Mouse (Mus musculus) MEL (cell line): Measurements from ENCODE around the gene Mrps21. TPM values are rescaled to one million over a fixed set of nuclear protein-coding genes. Genes with fewer than 3 reads are reported as not detected.

Experiments used
- DNase-seq: peaks from one replicate; pipeline ENCODE4 v3.0.0; 2011; ENCODE audit warnings: low read depth, low spot score
- H3K27ac ChIP-seq: 2 replicates; pipeline ENCODE4 v1.5.1; 2012; ENCODE audit warnings: low read depth, mild to moderate bottlenecking, control low read depth, low read length, moderate library complexity; ENCODE audit not compliant: control insufficient read depth
- H3K27me3 ChIP-seq, 2 experiments: fragments of 150-350 bp in 1 of 2; sonication (generic) in 1 of 2; 2 replicates each; pipeline ENCODE4 v1.6.1; 2012; ENCODE audit warnings: low read length in 2 of 2, mild to moderate bottlenecking in 2 of 2, improper control_type of control experiment in 1 of 2, moderate library complexity in 1 of 2; ENCODE audit not compliant: insufficient read depth in 2 of 2, control insufficient read depth in 1 of 2
- H3K36me3 ChIP-seq, 2 experiments: 2 replicates each; pipeline ENCODE4 v1.6.1; 2012 to 2014; ENCODE audit warnings: low read length in 2 of 2, improper control_type of control experiment in 1 of 2, inconsistent platforms in 1 of 2, mild to moderate bottlenecking in 1 of 2; ENCODE audit not compliant: insufficient read depth in 2 of 2, control insufficient read depth in 1 of 2
- H3K4me1 ChIP-seq, 2 experiments: fragments of 150-350 bp in 1 of 2; sonication (generic) in 1 of 2; 2 replicates each; pipeline ENCODE4 v1.6.1; 2012; ENCODE audit warnings: low read length in 2 of 2, improper control_type of control experiment in 1 of 2, mild to moderate bottlenecking in 1 of 2; ENCODE audit not compliant: insufficient read depth in 2 of 2, control insufficient read depth in 1 of 2
- H3K4me3 ChIP-seq, 2 experiments: fragments of 150-350 bp in 1 of 2; sonication (generic) in 1 of 2; 2 replicates each; pipeline ENCODE4 v1.5.1; 2012; ENCODE audit warnings: low read depth in 2 of 2, low read length in 2 of 2, mild to moderate bottlenecking in 2 of 2, moderate library complexity in 2 of 2, control low read depth in 1 of 2, improper control_type of control experiment in 1 of 2; ENCODE audit not compliant: control insufficient read depth in 1 of 2, insufficient read depth in 1 of 2
- H3K79me2 ChIP-seq: 2 replicates; pipeline ENCODE4 v1.6.1; 2012; ENCODE audit warnings: mild to moderate bottlenecking, low read length, moderate library complexity; ENCODE audit not compliant: control insufficient read depth, poor library complexity, insufficient read depth
- H3K9ac ChIP-seq: 2 replicates; pipeline ENCODE4 v1.6.1; 2012; ENCODE audit warnings: low read depth, mild to moderate bottlenecking, control low read depth, low read length, moderate library complexity; ENCODE audit not compliant: control insufficient read depth, poor library complexity, severe bottlenecking
- H3K9me3 ChIP-seq: fragments of 150-350 bp; sonication (generic); replicated peaks from 2 replicates; pipeline ENCODE4 v1.6.1; 2012; ENCODE audit warnings: mild to moderate bottlenecking, low read length, improper control_type of control experiment, moderate library complexity; ENCODE audit not compliant: insufficient read depth
- BHLHE40 ChIP-seq: IDR thresholded peaks from 2 replicates; pipeline ENCODE4 v1.6.1; 2012; ENCODE audit warnings: low read depth, mild to moderate bottlenecking, inconsistent platforms, low read length, improper control_type of control experiment, borderline replicate concordance
- CHD2 ChIP-seq: IDR thresholded peaks from 2 replicates; pipeline ENCODE4 v1.6.1; 2011; ENCODE audit warnings: low read length, improper control_type of control experiment
- CTCF ChIP-seq, 3 experiments: IDR thresholded peaks in 2 of 3; conservative IDR thresholded peaks in 1 of 3; 2 replicates each; pipeline ENCODE4 v1.5.1; 2011 to 2012; ENCODE audit warnings: low read length in 3 of 3, low read depth in 2 of 3, mild to moderate bottlenecking in 2 of 3, improper control_type of control experiment in 1 of 3, inconsistent platforms in 1 of 3, mixed read lengths in 1 of 3, moderate library complexity in 1 of 3; ENCODE audit not compliant: control insufficient read depth in 1 of 3, insufficient read depth in 1 of 3, poor library complexity in 1 of 3, severe bottlenecking in 1 of 3
- E2F4 ChIP-seq: IDR thresholded peaks from 2 replicates; pipeline ENCODE4 v1.6.1; 2011; ENCODE audit warnings: low read depth, low read length, improper control_type of control experiment, borderline replicate concordance
- ELF1 ChIP-seq: IDR thresholded peaks from 2 replicates; pipeline ENCODE4 v1.6.1; 2014; ENCODE audit warnings: low read depth, mild to moderate bottlenecking, inconsistent platforms, low read length, improper control_type of control experiment, moderate library complexity
- ETS1 ChIP-seq: IDR thresholded peaks from 2 replicates; pipeline ENCODE4 v1.6.1; 2012; ENCODE audit warnings: low read depth, mild to moderate bottlenecking, inconsistent platforms, low read length, improper control_type of control experiment, moderate library complexity
- GATA1 ChIP-seq: IDR thresholded peaks from 2 replicates; pipeline ENCODE4 v1.6.1; 2011; ENCODE audit warnings: low read depth, low read length, improper control_type of control experiment
- HCFC1 ChIP-seq: IDR thresholded peaks from 2 replicates; pipeline ENCODE4 v1.6.1; 2012; ENCODE audit warnings: low read depth, mild to moderate bottlenecking, inconsistent platforms, low read length, improper control_type of control experiment, moderate library complexity
- JUND ChIP-seq: IDR thresholded peaks from 2 replicates; pipeline ENCODE4 v1.6.1; 2011; ENCODE audit warnings: low read depth, mild to moderate bottlenecking, improper control_type of control experiment, low read length
- KAT2A ChIP-seq: conservative IDR thresholded peaks from 2 replicates; pipeline ENCODE4 v1.6.1; 2012; ENCODE audit warnings: low read depth, low read length, improper control_type of control experiment, inconsistent platforms
- MAFK ChIP-seq: IDR thresholded peaks from 2 replicates; pipeline ENCODE4 v1.6.1; 2011; ENCODE audit warnings: low read depth, mild to moderate bottlenecking, low read length, improper control_type of control experiment, borderline replicate concordance
- MAX ChIP-seq: IDR thresholded peaks from 2 replicates; pipeline ENCODE4 v1.6.1; 2011; ENCODE audit warnings: low read length, improper control_type of control experiment
- MEF2A ChIP-seq: IDR thresholded peaks from 2 replicates; pipeline ENCODE4 v1.6.1; 2014; ENCODE audit warnings: low read depth, mild to moderate bottlenecking, inconsistent platforms, low read length, improper control_type of control experiment; ENCODE audit not compliant: poor library complexity, insufficient replicate concordance, severe bottlenecking; ENCODE audit errors: extremely low read depth
- MYB ChIP-seq: IDR thresholded peaks from 2 replicates; pipeline ENCODE4 v1.6.1; 2011; ENCODE audit warnings: mild to moderate bottlenecking, low read depth, low read length, improper control_type of control experiment
- MYC ChIP-seq: IDR thresholded peaks from 2 replicates; pipeline ENCODE4 v1.6.1; 2011; ENCODE audit warnings: low read depth, mild to moderate bottlenecking, low read length, improper control_type of control experiment, moderate library complexity
- NRF1 ChIP-seq: IDR thresholded peaks from 2 replicates; pipeline ENCODE4 v1.6.1; 2014; ENCODE audit warnings: low read depth, mild to moderate bottlenecking, inconsistent platforms, low read length, improper control_type of control experiment, moderate library complexity; ENCODE audit not compliant: poor library complexity, insufficient read depth, severe bottlenecking
- POLR2A ChIP-seq, 2 experiments: IDR thresholded peaks; 2 replicates each; pipeline ENCODE4 v1.6.1; 2011 to 2012; ENCODE audit warnings: low read length in 2 of 2, mild to moderate bottlenecking in 2 of 2, control low read depth in 1 of 2, improper control_type of control experiment in 1 of 2, low read depth in 1 of 2, moderate library complexity in 1 of 2; ENCODE audit not compliant: control insufficient read depth in 1 of 2, insufficient read depth in 1 of 2, poor library complexity in 1 of 2
- POLR2AphosphoS2 ChIP-seq: IDR thresholded peaks from 2 replicates; pipeline ENCODE4 v1.6.1; 2011; ENCODE audit warnings: low read length, improper control_type of control experiment
- RCOR1 ChIP-seq: IDR thresholded peaks from 2 replicates; pipeline ENCODE4 v1.6.1; 2012; ENCODE audit warnings: low read depth, mild to moderate bottlenecking, inconsistent platforms, low read length, improper control_type of control experiment
- SIN3A ChIP-seq: IDR thresholded peaks from 2 replicates; pipeline ENCODE4 v1.6.1; 2012; ENCODE audit warnings: low read length, improper control_type of control experiment, inconsistent platforms
- SMC3 ChIP-seq: IDR thresholded peaks from 2 replicates; pipeline ENCODE4 v1.6.1; 2011; ENCODE audit warnings: low read depth, low read length, improper control_type of control experiment
- TAL1 ChIP-seq: IDR thresholded peaks from 2 replicates; pipeline ENCODE4 v1.6.1; 2012; ENCODE audit warnings: mild to moderate bottlenecking, inconsistent platforms, low read length, moderate library complexity, mixed read lengths
- TCF12 ChIP-seq: IDR thresholded peaks from 2 replicates; pipeline ENCODE4 v1.6.1; 2014; ENCODE audit warnings: low read depth, mild to moderate bottlenecking, inconsistent platforms, low read length, improper control_type of control experiment, moderate library complexity
- USF1 ChIP-seq: IDR thresholded peaks from 2 replicates; pipeline ENCODE4 v1.6.1; 2014; ENCODE audit warnings: low read depth, mild to moderate bottlenecking, inconsistent platforms, low read length, improper control_type of control experiment, moderate library complexity
- USF2 ChIP-seq, 2 experiments: IDR thresholded peaks; 2 replicates each; pipeline ENCODE4 v1.6.1; 2011 to 2012; ENCODE audit warnings: improper control_type of control experiment in 2 of 2, low read length in 2 of 2, borderline replicate concordance in 1 of 2, inconsistent platforms in 1 of 2, low read depth in 1 of 2, mild to moderate bottlenecking in 1 of 2; ENCODE audit not compliant: insufficient read depth in 1 of 2
- ZC3H11A ChIP-seq: IDR thresholded peaks from 2 replicates; pipeline ENCODE4 v1.6.1; 2012; ENCODE audit warnings: low read depth, mild to moderate bottlenecking, inconsistent platforms, low read length, improper control_type of control experiment
- ZKSCAN1 ChIP-seq: IDR thresholded peaks from 2 replicates; pipeline ENCODE4 v1.6.1; 2012; ENCODE audit warnings: low read depth, mild to moderate bottlenecking, inconsistent platforms, low read length, improper control_type of control experiment, moderate library complexity
- ZMIZ1 ChIP-seq: IDR thresholded peaks from 2 replicates; pipeline ENCODE4 v1.6.1; 2012; ENCODE audit warnings: low read depth, mild to moderate bottlenecking, inconsistent platforms, low read length, improper control_type of control experiment, moderate library complexity
- polyA plus RNA-seq, 2 experiments: library from polyadenylated mRNA; stranded (reverse) in 1 of 2; unstranded in 1 of 2; fragments of >175 nt in 1 of 2; fragments of >200 nt in 1 of 2; gene quantifications; 2 replicates each; pipeline versions ENCODE4 v1.2.1 to v1.2.4; 2012; ENCODE audit warnings: low replicate concordance in 2 of 2, low read depth in 1 of 2; ENCODE audit not compliant: insufficient read length in 2 of 2, insufficient read depth in 1 of 2, missing spikeins in 1 of 2
- total RNA-seq: library from RNA; depleted of rRNA; stranded (reverse); fragments of 300-350 nt; gene quantifications from 2 replicates; pipeline ENCODE4 v1.2.3, GENCODE M21; 2012

Gene Mrps21
- total and polyA plus RNA-seq, 3 experiments: 469 to 586 TPM; not detected in 1

- peaks cover 6 to 19% of the 10 kb centered on the region in 2 experiments; a peak in 3 of 4 replicates for H3K27me3 ChIP-seq
- H3K4me3 ChIP-seq: no peak overlapping the region
Measured at GRCm38 (mm10) chr3:95903753-95904502, 32.6 kb upstream of the Mrps21 start.

GRCm38 (mm10) chr3:95902643-95903042 lies 31.3 kb upstream of the Mrps21 start:
- Histone ChIP-seq H3K36me3 (peaks cover 0 to 4% of the 10 kb centered on the region in 2 experiments; a peak in 1 of 4 replicates), H3K27ac (no peak overlapping the region), H3K27me3 (peaks cover 6 to 19% of the 10 kb centered on the region in 2 experiments; a peak in 3 of 4 replicates), H3K4me3 (no peak overlapping the region), H3K4me1 (peaks cover 0 to 5% of the 10 kb centered on the region in 2 experiments; a peak in 2 of 4 replicates), H3K9me3 (no peaks in the 10 kb centered on the region), H3K9ac (no peak overlapping the region), H3K79me2 (no peaks in the 10 kb centered on the region)
- TF ChIP-seq BHLHE40 (no peak), ZMIZ1 (no peak), NRF1 (no peak), MYB (no peak), CTCF (IDR thresholded peaks at IDR 0.05 in 2 of 3, conservative IDR thresholded peaks at IDR 0.05 in 1 of 3; ENCODE audit: control insufficient read depth in 1 of 3, insufficient read depth in 1 of 3, low read depth in 2 of 3, low read length in 3 of 3, poor library complexity in 1 of 3, severe bottlenecking in 1 of 3) (no peak), POLR2AphosphoS2 (no peak), CHD2 (no peak), SIN3A (no peak), SMC3 (no peak), MAX (no peak), RCOR1 (no peak), USF1 (no peak), MYC (no peak), E2F4 (no peak), MAFK (no peak)
- DNase-seq: no peak

More at GRCm38 (mm10) chr3:95903753-95904502, 32.6 kb upstream of the Mrps21 start:
- Histone ChIP-seq H3K4me1 (peaks cover 0 to 5% of the 10 kb centered on the region in 2 experiments; a peak in 2 of 4 replicates), H3K9ac (no peak overlapping the region), H3K36me3 (peaks cover 0 to 4% of the 10 kb centered on the region in 2 experiments; a peak in 1 of 4 replicates), H3K27ac (no peak overlapping the region), H3K9me3 (no peaks in the 10 kb centered on the region), H3K79me2 (no peaks in the 10 kb centered on the region)
- TF ChIP-seq MEF2A: no peak
- no peak for TF ChIP-seq USF2 (IDR thresholded peaks at IDR 0.05; ENCODE audit: borderline replicate concordance in 1 of 2, insufficient read depth in 1 of 2, low read depth in 1 of 2, low read length in 2 of 2)
- TF ChIP-seq POLR2AphosphoS2: no peak
- no peak for TF ChIP-seq MYB
- TF ChIP-seq ETS1: no peak
- TF ChIP-seq POLR2A (IDR thresholded peaks at IDR 0.05; ENCODE audit: control insufficient read depth in 1 of 2, insufficient read depth in 1 of 2, low read depth in 1 of 2, low read length in 2 of 2, poor library complexity in 1 of 2): no peak
- TF ChIP-seq ELF1: no peak
- TF ChIP-seq JUND: no peak
- no peak for TF ChIP-seq MAFK
- TF ChIP-seq KAT2A: no peak
- TF ChIP-seq ZKSCAN1: no peak
- TF ChIP-seq ZC3H11A: no peak
- no peak for TF ChIP-seq TCF12
- no peak for TF ChIP-seq HCFC1
- no peak for TF ChIP-seq GATA1
- TF ChIP-seq TAL1: no peak
- no peak for DNase-seq
